Mouse (Mus musculus) liver, adult 2 months (tissue): ENCODE measurements around the gene Slc28a3.

Experiments used
- CTCF ChIP-seq: fragments of 200-500 bp; IDR thresholded peaks from 2 replicates; pipeline ENCODE4 v1.5.1; 2011; ENCODE audit warnings: low read depth, low read length, control low read depth
- POLR2A ChIP-seq: fragments of 200-500 bp; IDR thresholded peaks from 2 replicates; pipeline ENCODE4 v1.6.1; 2011; ENCODE audit warnings: low read length, control low read depth; ENCODE audit not compliant: insufficient read depth; ENCODE audit errors: extremely low read depth

GRCm38 (mm10) chr13:58622647-58623046 lies 12.0 kb upstream of the Slc28a3 start:
- TF ChIP-seq POLR2A: no peak
- TF ChIP-seq CTCF: no peak
